Mouse (Mus musculus): Measurements from ENCODE around the gene Slc29a1. TPM values are rescaled to one million over a fixed set of nuclear protein-coding genes. Genes with fewer than 3 reads are reported as not detected.

Gene Slc29a1
- total RNA-seq, 2 experiments from 2014 or later, result 21.1 to 23.0 TPM

- Histone ChIP-seq H3K4me3 (no peak overlapping the region), H3K27ac (no peak overlapping the region)
- no peak for TF ChIP-seq CTCF (conservative IDR thresholded peaks at IDR 0.05)
- no peak for DNase-seq (ENCODE audit: low spot score in 2 of 2)
Measured at GRCm38 (mm10) chr17:45582188-45582587, 17.2 kb downstream of the Slc29a1 start.

DNA sequence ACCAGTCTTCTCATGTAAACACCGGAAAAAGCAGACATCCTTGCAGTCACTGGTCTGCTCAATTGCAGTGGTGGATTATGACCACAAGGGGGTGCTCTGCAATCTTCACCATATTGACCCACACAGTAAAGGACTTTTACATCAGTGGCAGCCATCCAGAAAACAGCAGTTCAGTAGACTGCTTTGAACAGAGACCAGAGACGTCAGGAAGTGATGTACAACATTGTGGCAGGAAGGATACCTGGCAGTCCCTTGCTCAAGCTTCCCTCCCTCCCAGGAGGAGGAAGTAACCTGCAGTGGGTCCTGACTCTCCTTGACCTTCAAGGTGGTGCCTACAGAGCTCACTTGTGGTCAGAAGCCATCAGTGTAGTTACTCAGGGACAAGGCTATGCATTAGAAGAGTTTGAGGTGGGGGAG is 17.8 kb downstream of the Slc29a1 start:
- TF ChIP-seq CTCF (conservative IDR thresholded peaks at IDR 0.05), result peak; percentile 96
- peak in 1 of 2 experiments; percentile 71 for DNase-seq (ENCODE audit: low spot score in 2 of 2)

DNA sequence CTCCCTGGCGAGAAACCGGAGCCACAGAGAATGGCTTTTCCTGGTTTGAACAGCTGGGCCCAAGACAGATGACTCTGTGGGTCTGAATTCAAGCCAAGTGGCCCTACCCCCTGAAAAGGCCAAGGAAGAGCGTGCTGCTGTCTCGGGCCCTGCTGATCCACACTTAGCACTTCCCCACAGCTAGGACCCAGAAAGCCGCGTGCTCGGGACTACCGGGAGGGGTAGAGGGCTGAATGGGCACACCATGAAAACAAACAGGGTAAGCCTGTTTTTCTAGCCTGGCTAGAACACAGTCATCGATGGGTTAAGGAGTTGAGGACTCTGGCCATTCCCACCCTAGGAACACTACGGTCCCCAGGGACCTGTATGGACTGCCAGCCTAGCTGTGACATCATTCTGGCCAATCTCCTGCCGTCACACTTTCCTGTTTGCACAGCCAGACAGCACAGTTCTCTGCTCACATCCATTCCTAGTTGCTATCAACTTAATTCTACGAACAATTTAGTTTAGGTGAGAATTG is 18.4 kb downstream of the Slc29a1 start:
- H3K4me3 ChIP-seq, result no peak overlapping the region
- peak overlapping the region; percentile 43; the same call in 1 of the 2 replicates for H3K27ac ChIP-seq
- TF ChIP-seq CTCF (conservative IDR thresholded peaks at IDR 0.05), result no peak
- no peak for DNase-seq (ENCODE audit: low spot score in 2 of 2)

More for the DNA sequence above, 17.8 kb downstream of the Slc29a1 start:
- Histone ChIP-seq H3K27ac (peak overlapping the region; percentile 43; the same call in 1 of the 2 replicates), H3K4me3 (no peak overlapping the region)

DNA sequence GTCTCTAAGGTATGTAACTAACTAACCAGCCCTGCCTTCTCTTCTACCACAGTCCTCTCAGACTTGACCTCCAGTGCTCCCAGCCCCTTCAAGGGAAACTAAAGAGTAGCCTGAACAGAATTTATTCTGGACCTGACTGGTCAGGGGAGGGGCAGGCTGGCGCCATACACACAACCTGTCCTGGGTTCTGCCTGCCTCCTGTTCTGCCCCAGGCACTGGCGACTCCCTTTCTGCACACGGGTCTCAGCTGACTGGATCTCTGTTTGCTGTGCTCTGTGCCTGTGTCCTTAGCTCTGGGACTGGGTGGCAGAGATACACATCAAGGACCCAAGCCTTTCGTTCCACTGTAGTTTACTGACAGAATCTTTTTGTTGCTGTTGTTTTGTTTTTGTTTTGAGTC is 19.9 kb downstream of the Slc29a1 start:
- no peak overlapping the region for H3K27ac ChIP-seq
- no peak overlapping the region for H3K4me3 ChIP-seq
- DNase-seq (ENCODE audit: low spot score in 2 of 2), result no peak
- no peak for TF ChIP-seq CTCF (conservative IDR thresholded peaks at IDR 0.05)

DNA sequence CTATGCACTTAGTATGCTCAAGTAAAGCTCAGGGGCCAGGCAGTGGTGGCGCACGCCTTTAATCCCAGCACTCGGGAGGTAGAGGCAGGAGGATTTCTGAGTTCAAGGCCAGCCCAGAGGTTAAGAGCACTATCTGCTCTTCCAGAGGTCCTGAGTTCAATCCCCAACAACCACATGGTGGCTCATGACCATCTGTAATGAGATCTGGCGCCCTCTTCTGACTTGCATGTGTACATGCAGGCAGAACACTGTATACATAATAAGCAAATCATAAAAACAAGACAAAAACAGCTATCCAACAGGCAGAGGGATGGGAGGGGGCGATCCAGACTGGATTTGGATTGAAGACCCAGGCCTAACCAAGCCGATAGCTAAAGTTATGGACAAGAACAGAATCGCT is 20.6 kb downstream of the Slc29a1 start:
- TF ChIP-seq CTCF (conservative IDR thresholded peaks at IDR 0.05), result peak; percentile 72
- Histone ChIP-seq H3K4me3 (no peak overlapping the region), H3K27ac (no peak overlapping the region)
- DNase-seq (ENCODE audit: low spot score in 2 of 2), result no peak

- Histone ChIP-seq H3K27ac (no peak overlapping the region), H3K4me3 (no peak overlapping the region)
- DNase-seq (ENCODE audit: low spot score in 2 of 2), result no peak
- no peak for TF ChIP-seq CTCF (conservative IDR thresholded peaks at IDR 0.05)
Measured at GRCm38 (mm10) chr17:45578242-45578641, 21.2 kb downstream of the Slc29a1 start.

- TF ChIP-seq CTCF (conservative IDR thresholded peaks at IDR 0.05), result no peak
- no peak for DNase-seq (ENCODE audit: low spot score in 2 of 2)
- no peak overlapping the region for H3K4me3 ChIP-seq
- peak overlapping the region; percentile 99 for H3K27ac ChIP-seq
Measured at GRCm38 (mm10) chr17:45575123-45575897, 24.1 kb downstream of the Slc29a1 start.

- Histone ChIP-seq H3K27ac (peak overlapping the region; percentile 99), H3K4me3 (peak overlapping the region; percentile 94)
- peak; percentile 85 to 91 for DNase-seq (ENCODE audit: low spot score in 2 of 2)
- no peak for TF ChIP-seq CTCF (conservative IDR thresholded peaks at IDR 0.05)
Measured at GRCm38 (mm10) chr17:45574129-45574761, 25.2 kb downstream of the Slc29a1 start.

DNA sequence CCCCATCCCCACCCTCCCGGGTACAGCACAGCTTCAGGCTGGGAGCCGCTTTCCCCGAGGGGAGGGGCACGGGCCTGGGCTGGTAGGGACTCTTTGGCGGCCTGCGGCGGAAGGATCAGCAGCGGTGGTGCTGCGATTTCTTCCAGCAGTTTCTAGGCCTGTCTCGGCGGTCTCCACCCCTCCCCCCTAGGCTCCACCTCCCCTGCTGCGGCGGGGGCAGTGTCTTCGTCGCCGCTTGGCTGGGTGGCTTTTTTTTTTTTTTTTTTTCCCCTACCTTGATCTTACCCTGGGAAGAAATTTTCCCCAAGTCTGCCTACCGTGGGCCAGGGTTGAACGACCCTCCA is 25.7 kb downstream of the Slc29a1 start:
- H3K27ac ChIP-seq, result peak overlapping the region; percentile 99
- peak; percentile 95 to 96 for DNase-seq (ENCODE audit: low spot score in 2 of 2)
- peak overlapping the region; percentile 94 for H3K4me3 ChIP-seq
- TF ChIP-seq CTCF (conservative IDR thresholded peaks at IDR 0.05), result no peak

- peak within 1 kb of the TSS; percentile 99 for H3K27ac ChIP-seq
- DNase-seq (ENCODE audit: low spot score in 2 of 2), result peak; percentile 98 to 99
- peak within 1 kb of the TSS; percentile 94 for H3K4me3 ChIP-seq
- TF ChIP-seq CTCF (conservative IDR thresholded peaks at IDR 0.05), result no peak
Measured at GRCm38 (mm10) chr17:45573087-45573779, 26.2 kb downstream of the Slc29a1 start, which contains the start of gene Hsp90ab1. Hsp90ab1 (minus strand) TSS chr17:45573271.

- H3K4me3 ChIP-seq, result peak overlapping the region; percentile 94
- peak; percentile 71 to 81 for DNase-seq (ENCODE audit: low spot score in 2 of 2)
- H3K27ac ChIP-seq, result peak overlapping the region; percentile 99
- peak; percentile 45 for TF ChIP-seq CTCF (conservative IDR thresholded peaks at IDR 0.05)
Measured at GRCm38 (mm10) chr17:45572103-45573086, 27.0 kb downstream of the Slc29a1 start.

DNA sequence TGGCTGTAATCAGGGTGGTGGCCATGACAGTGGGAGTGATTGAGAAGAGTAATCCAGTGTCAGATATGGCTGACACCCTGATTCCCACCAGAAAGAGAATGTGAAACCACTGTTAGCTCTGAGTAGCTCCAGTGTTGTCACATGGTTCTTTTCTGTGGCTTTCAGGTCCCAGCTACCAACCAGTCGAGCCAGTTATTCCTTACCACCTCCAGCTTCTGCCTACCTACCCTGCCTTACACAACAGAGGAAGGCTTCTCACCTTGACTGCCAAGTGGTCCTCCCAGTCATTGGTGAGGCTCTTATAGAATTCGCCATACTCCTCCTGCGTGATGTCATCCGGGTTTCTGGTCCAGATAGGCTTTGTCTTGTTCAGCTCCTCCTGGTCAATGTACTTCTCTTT is 29.4 kb downstream of the Slc29a1 start:
- Histone ChIP-seq H3K4me3 (peak overlapping the region; percentile 16), H3K27ac (no peak overlapping the region)
- TF ChIP-seq CTCF (conservative IDR thresholded peaks at IDR 0.05), result no peak
- no peak for DNase-seq (ENCODE audit: low spot score in 2 of 2)

Measured in layer of hippocampus, adult 2 months (tissue).